Mouse (Mus musculus): Measurements from ENCODE around the gene Atp1a4. TPM values are rescaled to one million over a fixed set of nuclear protein-coding genes. Genes with fewer than 3 reads are reported as not detected.

Gene Atp1a4
- polyA plus RNA-seq, 1 experiment from 2014 or later = not detected

- Histone ChIP-seq H3K9me3 (no peaks in the 10 kb centered on the region), H3K4me2 (replicated peaks) (no peak overlapping the region), H3K4me3 (no peak overlapping the region), H3K27ac (no peak overlapping the region), H3K36me3 (peaks cover 47% of the 10 kb centered on the region), H3K9ac (no peak overlapping the region), H3K4me1 (no peaks in the 10 kb centered on the region), H3K27me3 (replicated peaks) (no peaks in the 10 kb centered on the region)
- 96% methylated on average over 6 of the region's 6 CpGs for WGBS
- no peak for ATAC-seq (ENCODE audit: low FRiP score, low read depth)
These were observed 75.2 kb downstream of the Atp1a4 start for GRCm38 (mm10) chr1:172183056-172183455.

- H3K4me3 ChIP-seq = no peak overlapping the region
- 95% methylated on average over 3 of the region's 3 CpGs for WGBS
These were observed 76.4 kb downstream of the Atp1a4 start for GRCm38 (mm10) chr1:172181777-172182176.

GRCm38 (mm10) chr1:172180881-172181280, 77.3 kb downstream of the Atp1a4 start:
- no peak overlapping the region for H3K4me2 ChIP-seq (replicated peaks)
- 73% methylated on average over 4 of the region's 4 CpGs for WGBS
- H3K4me1 ChIP-seq = no peaks in the 10 kb centered on the region
- no peak for ATAC-seq (ENCODE audit: low FRiP score, low read depth)
- H3K9ac ChIP-seq = no peak overlapping the region
- no peak overlapping the region for H3K4me3 ChIP-seq
- peaks cover 37% of the 10 kb centered on the region for H3K36me3 ChIP-seq
- H3K27ac ChIP-seq = no peak overlapping the region
- H3K27me3 ChIP-seq (replicated peaks) = no peaks in the 10 kb centered on the region
- no peaks in the 10 kb centered on the region for H3K9me3 ChIP-seq

More at GRCm38 (mm10) chr1:172181777-172182176, 76.4 kb downstream of the Atp1a4 start:
- no peaks in the 10 kb centered on the region for H3K4me1 ChIP-seq
- ATAC-seq (ENCODE audit: low FRiP score, low read depth) = no peak
- H3K27me3 ChIP-seq (replicated peaks) = no peaks in the 10 kb centered on the region
- H3K9ac ChIP-seq = no peak overlapping the region
- no peak overlapping the region for H3K4me2 ChIP-seq (replicated peaks)
- peaks cover 42% of the 10 kb centered on the region for H3K36me3 ChIP-seq
- no peaks in the 10 kb centered on the region for H3K9me3 ChIP-seq
- no peak overlapping the region for H3K27ac ChIP-seq

- no peaks in the 10 kb centered on the region for H3K27me3 ChIP-seq (replicated peaks)
- H3K36me3 ChIP-seq = peaks cover 49% of the 10 kb centered on the region
These were observed 79.1 kb downstream of the Atp1a4 start for GRCm38 (mm10) chr1:172179102-172179501.

GRCm38 (mm10) chr1:172177791-172178190, 80.4 kb downstream of the Atp1a4 start:
- H3K4me1 ChIP-seq = no peaks in the 10 kb centered on the region
- H3K27me3 ChIP-seq (replicated peaks) = no peaks in the 10 kb centered on the region
- no peak overlapping the region for H3K4me2 ChIP-seq (replicated peaks)
- H3K9ac ChIP-seq = no peak overlapping the region
- no peak for ATAC-seq (ENCODE audit: low FRiP score, low read depth)
- 91% methylated on average over 7 of the region's 7 CpGs for WGBS
- no peaks in the 10 kb centered on the region for H3K9me3 ChIP-seq
- H3K4me3 ChIP-seq = no peak overlapping the region
- peaks cover 59% of the 10 kb centered on the region for H3K36me3 ChIP-seq
- H3K27ac ChIP-seq = no peak overlapping the region

More at GRCm38 (mm10) chr1:172179102-172179501, 79.1 kb downstream of the Atp1a4 start:
- H3K4me1 ChIP-seq = no peaks in the 10 kb centered on the region
- no peak for ATAC-seq (ENCODE audit: low FRiP score, low read depth)
- no peak overlapping the region for H3K4me3 ChIP-seq
- no peaks in the 10 kb centered on the region for H3K9me3 ChIP-seq
- no peak overlapping the region for H3K27ac ChIP-seq
- H3K9ac ChIP-seq = no peak overlapping the region
- H3K4me2 ChIP-seq (replicated peaks) = no peak overlapping the region
- 82% methylated on average over 7 of the region's 7 CpGs for WGBS

Other genes with a start within 250 kb of the Atp1a4 start
- gene Vangl2, start 230.0 kb downstream of the Atp1a4 start, polyA plus RNA-seq (2016; fragmentation: Nextera tagmentation; extraction: Ambion mirVana) = 66.0 and 69.7 TPM in 2 replicates
- 18.2 and 21.7 TPM in 2 replicates for gene Nhlh1, start 200.8 kb downstream of the Atp1a4 start, polyA plus RNA-seq (2016; fragmentation: Nextera tagmentation; extraction: Ambion mirVana)
- gene Copa, start 175.9 kb downstream of the Atp1a4 start, polyA plus RNA-seq (2016; fragmentation: Nextera tagmentation; extraction: Ambion mirVana) = 216 and 227 TPM in 2 replicates
- 132 and 137 TPM in 2 replicates for gene Ncstn, start 175.6 kb downstream of the Atp1a4 start, polyA plus RNA-seq (2016; fragmentation: Nextera tagmentation; extraction: Ambion mirVana)
- 191 TPM in 2 replicates for gene Pex19, start 131.7 kb downstream of the Atp1a4 start, polyA plus RNA-seq (2016; fragmentation: Nextera tagmentation; extraction: Ambion mirVana)
- gene Dcaf8, start 110.3 kb downstream of the Atp1a4 start, polyA plus RNA-seq (2016; fragmentation: Nextera tagmentation; extraction: Ambion mirVana) = 127 and 128 TPM in 2 replicates
- 293 and 305 TPM in 2 replicates for gene Pea15a, start 51.6 kb downstream of the Atp1a4 start, polyA plus RNA-seq (2016; fragmentation: Nextera tagmentation; extraction: Ambion mirVana)
- 2.1 TPM in 2 replicates for gene Casq1, start 38.5 kb downstream of the Atp1a4 start, polyA plus RNA-seq (2016; fragmentation: Nextera tagmentation; extraction: Ambion mirVana)
- 165 and 171 TPM in 2 replicates for gene Igsf8, start 3.2 kb upstream of the Atp1a4 start, polyA plus RNA-seq (2016; fragmentation: Nextera tagmentation; extraction: Ambion mirVana)
- 14.5 and 14.9 TPM in 2 replicates for gene Atp1a2, start 39.6 kb upstream of the Atp1a4 start, polyA plus RNA-seq (2016; fragmentation: Nextera tagmentation; extraction: Ambion mirVana)
- gene Kcnj9, start 70.9 kb upstream of the Atp1a4 start, polyA plus RNA-seq (2016; fragmentation: Nextera tagmentation; extraction: Ambion mirVana) = 1.4 and 1.6 TPM in 2 replicates
- 0.96 and 1.3 TPM in 2 replicates for gene Kcnj10, start 82.8 kb upstream of the Atp1a4 start, polyA plus RNA-seq (2016; fragmentation: Nextera tagmentation; extraction: Ambion mirVana)
- gene Pigm, start 118.1 kb upstream of the Atp1a4 start, polyA plus RNA-seq (2016; fragmentation: Nextera tagmentation; extraction: Ambion mirVana) = 8.3 and 9.4 TPM in 2 replicates
- gene Slamf9, start 216.9 kb upstream of the Atp1a4 start, polyA plus RNA-seq (2016; fragmentation: Nextera tagmentation; extraction: Ambion mirVana) = 0.19 TPM in 1 of 2 replicates, not detected in the other
- 83.5 and 84.1 TPM in 2 replicates for gene Igsf9, start 223.4 kb upstream of the Atp1a4 start, polyA plus RNA-seq (2016; fragmentation: Nextera tagmentation; extraction: Ambion mirVana)
- gene Tagln2, start 241.6 kb upstream of the Atp1a4 start, polyA plus RNA-seq (2016; fragmentation: Nextera tagmentation; extraction: Ambion mirVana) = 105 and 131 TPM in 2 replicates

Measured in neural tube, embryonic 12.5 days (tissue).